Mouse (Mus musculus) layer of hippocampus, adult 9-10 months (tissue): ENCODE data around the gene Wscd1.
A peak's percentile ranks its signal among the peaks of the same experiment; 100 is the strongest.

Experiments
- DNase-seq: peaks from one replicate; pipeline ENCODE4 v3.0.0; 2022; ENCODE audit warnings: low spot score

Wscd1 gene

DNA sequence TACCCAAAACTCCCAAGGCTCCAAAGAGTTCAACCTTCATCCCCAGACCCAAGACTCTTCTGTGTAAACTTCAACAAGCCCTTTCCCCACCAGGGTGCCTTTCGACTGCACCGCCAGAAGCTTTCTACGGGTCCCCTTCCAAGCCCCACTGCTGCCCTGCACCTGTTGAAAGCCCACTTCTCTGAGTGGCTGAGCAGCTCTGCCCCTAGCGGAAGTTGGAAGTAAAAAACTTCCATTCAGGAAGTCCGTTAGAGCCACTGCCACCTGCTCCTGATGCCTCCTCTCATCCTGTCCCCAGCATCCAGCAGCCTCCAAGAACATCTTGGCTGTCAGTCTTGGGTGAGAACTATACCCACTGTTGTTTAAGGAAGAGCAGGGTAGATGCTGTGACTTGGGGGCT is at the start of gene Wscd1:
Gene Wscd1 (plus strand): TSS at position 250 of the 400 bp plus-strand sequence.
- no peak for DNase-seq

DNA sequence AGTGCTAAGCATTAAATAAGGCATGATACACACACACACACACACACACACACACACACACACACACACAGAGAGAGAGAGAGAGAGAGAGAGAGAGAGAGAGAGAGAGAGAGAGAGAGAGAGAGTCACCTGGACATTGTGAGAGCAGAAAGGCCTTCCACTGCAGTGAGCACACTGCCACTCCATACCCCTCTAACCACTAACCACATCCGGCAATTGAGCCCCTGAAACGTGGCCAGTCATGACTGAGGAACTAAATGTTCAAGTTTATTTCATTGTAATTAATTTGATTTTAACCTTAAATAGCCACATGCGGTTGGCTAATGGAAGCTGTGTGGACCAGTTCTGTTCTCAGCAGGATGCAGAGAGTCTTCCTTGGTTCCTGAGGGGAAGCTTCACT is 21.7 kb upstream of the Wscd1 start:
- no peak for DNase-seq

DNA sequence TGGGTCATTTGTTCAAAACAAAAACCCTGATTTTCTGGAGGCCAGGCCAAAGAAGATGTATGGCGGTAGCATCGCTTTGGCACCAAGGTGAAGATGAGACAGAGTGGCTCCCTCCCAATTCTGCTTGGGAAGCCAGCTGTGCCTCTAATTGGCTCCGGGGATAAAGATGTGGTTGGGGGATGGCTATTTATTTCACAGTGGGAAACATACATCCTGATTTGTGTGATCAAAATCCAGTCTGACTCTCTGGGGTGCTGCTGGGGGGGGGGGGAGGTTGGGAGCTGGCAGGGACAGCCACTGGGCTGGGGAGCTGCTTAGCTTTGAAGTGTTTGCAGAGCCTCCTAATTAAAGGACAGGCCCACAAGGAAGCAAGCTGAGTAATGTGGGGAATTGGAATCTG is 20.4 kb upstream of the Wscd1 start:
- no peak for DNase-seq

DNA sequence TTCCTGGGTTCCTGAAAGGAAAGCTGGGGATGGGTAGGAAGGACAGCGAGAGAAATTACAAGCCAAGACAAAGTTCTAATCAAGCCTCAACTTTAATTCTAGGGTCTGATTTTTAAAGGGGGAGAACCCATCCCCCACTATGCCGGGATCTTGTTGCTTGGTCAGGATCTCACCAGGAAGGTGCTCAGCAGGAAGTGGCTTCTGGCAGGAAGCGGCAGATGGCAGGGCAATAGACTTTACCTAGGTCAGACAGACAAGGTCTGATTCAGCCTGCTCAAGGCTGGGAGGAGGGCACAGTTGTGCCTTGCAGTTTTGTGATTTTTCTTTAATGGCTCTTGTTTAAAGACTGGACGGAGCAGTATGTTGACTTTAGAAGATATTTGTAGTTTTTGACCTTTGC is 15.9 kb upstream of the Wscd1 start:
- no peak for DNase-seq

- no peak for DNase-seq
Observed at GRCm38 (mm10) chr11:71737106-71737505, 12.6 kb upstream of the Wscd1 start.

DNA sequence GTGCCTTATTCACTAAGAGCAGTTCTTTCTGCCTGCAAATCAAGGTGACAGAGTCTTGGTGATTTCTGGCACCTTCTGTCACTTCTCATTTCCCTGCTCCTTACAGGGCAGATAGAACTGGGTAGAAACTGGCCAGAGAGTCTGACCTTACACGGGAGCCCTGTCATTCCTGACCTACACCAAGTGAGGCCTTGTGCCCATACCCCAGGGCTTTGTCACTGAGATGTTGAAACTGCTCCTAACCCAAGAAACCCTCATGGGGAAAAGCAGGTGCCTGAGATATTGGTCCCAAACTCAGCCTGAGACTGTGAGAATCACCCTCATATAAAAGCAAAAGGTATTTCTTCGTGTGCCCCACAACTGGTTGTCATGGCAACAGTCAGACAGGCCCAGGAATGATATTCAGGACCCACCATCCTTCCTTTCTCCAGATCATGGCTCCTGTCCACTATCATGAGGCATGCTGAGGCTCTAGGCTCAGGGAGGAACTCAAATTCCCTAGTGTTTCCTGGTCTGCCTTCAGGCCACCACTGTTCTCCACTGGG is 11.1 kb upstream of the Wscd1 start:
- no peak for DNase-seq

DNA sequence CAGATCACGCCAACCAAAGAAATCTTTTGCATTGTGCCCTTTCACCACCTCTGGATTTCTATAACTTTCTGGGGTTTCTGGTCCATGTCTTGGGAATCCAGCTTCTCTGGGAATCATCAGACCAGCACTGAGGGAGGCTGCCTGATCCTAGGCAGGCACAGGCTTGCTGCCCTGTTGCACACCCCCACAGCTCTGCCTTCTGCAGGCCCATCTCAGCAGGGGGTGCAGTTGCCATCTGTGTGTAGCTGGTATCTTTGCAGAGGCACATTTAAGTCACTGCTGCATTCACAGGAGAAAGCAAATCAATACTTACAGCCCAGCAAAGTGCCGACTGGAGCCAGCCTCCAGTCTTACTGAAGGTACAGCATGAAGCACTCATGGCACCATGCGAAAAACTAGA is 3.8 kb upstream of the Wscd1 start:
- DNase-seq, result no peak

GRCm38 (mm10) chr11:71747719-71748118 is 2.0 kb upstream of the Wscd1 start:
- no peak for DNase-seq

DNA sequence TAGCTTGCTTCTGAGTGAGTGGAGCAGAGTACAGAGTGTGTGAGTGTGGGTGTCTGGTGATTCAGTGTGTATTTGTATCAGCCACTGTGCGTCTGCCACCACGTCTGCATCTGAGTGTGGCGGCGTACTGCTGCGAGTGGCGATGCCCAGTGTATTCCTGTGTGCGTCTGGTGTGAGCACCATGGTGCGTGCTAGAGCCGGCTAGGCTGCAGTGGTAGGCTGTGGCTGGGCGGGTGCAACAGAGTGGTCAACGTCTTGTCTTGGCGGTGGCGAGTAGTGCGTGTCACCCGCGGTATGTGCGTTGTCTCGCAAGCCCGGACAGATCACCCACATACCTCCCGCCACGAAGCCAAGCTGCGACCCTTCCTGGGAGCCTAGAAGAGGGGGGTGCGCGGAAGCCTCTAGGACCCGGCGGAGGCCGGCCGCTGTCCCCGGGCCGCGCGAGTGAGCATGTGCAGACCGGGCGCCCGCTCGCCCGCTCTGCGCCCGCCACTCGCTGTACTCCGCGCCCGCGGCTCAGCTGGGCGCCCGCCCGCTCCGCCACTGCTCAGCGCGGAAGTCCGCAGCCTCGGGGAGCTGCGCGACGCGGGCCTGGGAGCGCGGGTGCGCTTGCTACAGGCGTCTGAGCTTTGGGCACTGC is 934 bp downstream of the Wscd1 start:
- DNase-seq, result peak; percentile 62

- no peak for DNase-seq
Observed at GRCm38 (mm10) chr11:71751174-71751611, 1.5 kb downstream of the Wscd1 start.

DNA sequence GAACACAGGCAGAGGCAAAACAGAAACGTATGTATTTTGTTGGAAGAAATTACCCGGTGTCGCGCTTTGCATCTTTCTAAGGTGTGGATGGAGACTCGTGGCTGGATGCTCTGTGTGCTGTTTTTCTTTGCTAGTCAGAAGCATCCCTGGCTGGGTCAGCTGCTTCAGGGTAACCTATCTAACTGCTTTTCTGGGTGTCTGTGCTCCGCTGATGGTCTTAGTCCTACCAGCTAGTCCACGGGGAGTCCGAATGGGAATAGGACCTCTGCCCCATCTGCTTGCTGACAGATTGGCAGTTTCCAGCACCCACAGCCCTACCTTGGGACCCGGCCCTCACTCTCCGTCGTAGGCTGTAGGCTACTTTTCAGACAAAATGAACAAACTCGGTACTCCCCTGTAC is 2.0 kb downstream of the Wscd1 start:
- no peak for DNase-seq

DNA sequence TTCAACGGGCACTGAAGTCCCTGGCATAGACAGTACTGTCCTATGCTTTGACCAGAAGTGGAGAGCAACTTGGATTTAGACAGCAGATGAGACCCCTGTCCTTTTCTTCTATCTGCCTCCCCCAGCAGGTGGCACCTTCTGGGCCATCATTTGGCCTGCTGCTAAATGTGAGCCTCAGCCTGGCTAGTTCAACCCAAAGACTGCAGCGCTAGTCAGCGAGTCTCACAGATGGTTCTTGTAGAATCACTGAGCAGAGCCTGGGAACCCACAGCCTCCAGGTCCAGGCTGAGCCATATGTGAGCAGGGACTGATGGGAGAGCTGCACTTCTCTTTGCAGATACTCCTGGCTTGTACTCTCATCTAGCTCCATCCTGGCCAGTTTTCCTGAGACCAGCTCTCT is 2.9 kb downstream of the Wscd1 start:
- DNase-seq, result no peak

DNA sequence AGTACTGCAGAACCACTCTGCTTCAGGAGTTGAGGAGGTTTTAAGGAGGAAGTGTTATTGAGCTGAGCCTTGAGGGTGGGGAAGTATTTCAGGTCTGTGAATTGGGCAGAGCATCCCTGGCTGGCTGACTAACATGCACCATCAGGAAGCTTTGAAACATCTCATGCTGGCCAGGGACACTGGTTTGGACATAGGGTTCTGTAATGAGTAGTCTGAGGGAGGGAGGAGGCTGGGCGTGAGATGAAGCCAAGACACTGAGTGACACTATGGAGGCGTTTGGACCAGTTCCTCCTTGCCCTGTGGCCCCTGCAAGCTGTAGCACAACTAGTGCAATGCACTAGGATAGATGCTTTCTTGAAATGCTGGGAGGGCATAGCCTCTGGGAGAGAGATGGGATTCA is 5.4 kb downstream of the Wscd1 start:
- DNase-seq, result no peak

DNA sequence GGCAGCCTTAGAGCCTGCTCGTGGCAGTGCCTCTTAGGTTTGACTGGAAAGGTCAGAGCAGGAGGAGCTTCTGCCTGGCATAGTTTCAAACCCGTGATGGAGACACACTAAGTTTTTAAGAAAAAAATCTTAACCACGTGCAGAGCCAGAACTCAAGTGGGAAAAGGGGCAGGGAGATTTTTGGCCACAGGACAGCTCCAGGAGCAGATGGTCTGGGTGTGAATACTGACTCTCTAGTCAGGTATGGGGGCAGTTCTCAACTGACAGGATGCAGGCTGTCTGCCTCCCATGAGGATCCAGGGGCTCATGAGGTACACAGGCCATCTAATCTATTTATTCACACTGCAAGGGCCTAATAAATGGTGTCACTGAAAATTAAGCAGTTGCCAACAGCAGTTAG is 6.6 kb downstream of the Wscd1 start:
- no peak for DNase-seq

DNA sequence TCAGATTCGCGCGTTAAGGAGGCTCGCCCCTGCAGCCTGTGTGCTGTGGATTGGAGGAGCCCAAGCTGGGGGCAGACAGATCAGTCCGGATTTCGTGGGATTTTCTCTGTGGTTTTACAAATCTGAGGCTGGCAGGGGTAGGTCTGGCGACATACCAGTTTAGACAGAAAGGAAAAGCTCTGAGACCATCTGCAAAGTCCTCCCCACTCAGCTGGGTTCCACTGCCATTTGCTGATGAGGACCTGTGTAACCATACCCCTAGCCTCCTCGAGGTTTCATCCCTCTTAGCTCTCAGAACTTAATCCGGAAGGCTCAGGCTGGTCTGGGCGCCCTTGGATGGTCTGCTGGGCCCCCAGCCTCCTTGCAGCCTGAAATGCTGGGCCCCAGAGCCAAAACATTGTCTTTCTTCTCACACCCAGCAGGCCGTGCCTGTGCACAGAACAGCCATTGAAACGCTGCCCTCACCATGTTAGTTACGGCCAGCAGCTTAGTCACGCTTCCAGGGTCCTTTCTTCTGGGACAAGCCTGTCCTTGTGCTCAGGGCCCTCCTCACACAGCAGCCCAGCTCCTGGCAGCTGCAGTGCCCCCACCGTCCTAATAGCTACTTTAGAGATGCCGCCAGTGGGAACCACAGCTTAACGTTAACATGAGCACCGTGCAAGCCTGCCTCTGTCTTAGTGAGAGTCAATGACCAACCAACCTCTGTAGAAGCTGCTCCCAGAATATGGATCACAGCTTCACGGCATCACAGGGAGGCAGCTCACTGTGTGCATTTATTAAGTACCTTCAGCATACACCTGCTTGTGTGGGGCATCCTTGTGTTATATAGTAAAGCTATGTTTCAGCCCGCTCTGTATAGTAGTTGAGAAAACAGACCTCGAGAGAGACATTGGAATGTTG is 8.7 kb downstream of the Wscd1 start:
- peak; percentile 45 for DNase-seq

- no peak for DNase-seq
Observed at GRCm38 (mm10) chr11:71760991-71761390, 11.3 kb downstream of the Wscd1 start.

- no peak for DNase-seq
Observed at GRCm38 (mm10) chr11:71763154-71763553, 13.4 kb downstream of the Wscd1 start.

DNA sequence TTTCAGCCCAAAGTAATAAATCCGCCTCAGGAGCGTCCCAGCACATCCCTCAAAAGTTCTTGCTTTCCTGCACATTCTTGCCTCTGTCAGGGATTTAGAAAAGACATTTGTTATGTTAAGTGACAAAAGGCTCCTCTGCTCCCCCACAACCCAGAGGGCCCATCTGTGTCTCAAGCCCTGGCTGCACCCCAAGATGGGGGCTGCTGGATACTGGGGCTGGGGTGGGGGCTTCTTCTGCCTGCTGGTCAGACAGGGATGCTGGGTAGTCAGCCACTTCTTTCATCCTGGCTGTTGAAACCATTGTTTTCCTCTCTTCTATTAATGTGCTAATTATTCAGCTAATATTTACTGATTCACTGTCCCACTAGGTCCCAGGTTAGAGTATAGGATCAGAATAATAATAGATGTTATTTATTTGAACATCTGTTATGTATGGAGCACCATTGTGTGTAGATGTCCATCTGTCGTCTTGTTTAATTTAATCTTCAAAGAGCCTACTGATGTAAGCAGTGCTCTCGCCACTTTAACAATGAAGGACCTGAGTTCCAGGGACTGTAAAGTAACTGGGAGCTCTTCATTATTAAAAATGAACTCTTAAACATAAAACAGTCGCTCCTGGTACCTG is 14.0 kb downstream of the Wscd1 start:
- no peak for DNase-seq

DNA sequence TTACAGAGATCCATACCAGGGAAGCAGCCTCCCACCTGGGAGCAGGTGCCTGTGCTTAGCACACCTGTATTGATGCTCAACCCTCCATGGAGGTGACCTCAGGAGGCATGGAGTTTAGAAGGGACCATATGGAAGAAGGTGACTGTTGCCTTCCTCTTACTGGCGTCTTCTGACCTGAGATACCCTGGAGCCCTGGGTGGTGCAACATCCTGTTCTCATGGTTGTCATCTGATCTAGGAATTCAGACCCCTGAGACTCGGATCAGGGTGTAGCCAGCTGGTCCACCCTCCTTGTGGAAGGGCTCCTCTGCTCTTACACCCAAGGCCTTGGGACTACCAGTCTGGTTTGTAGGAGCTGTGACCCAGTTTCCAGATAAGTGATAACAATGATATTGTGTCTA is 15.0 kb downstream of the Wscd1 start:
- DNase-seq, result no peak

DNA sequence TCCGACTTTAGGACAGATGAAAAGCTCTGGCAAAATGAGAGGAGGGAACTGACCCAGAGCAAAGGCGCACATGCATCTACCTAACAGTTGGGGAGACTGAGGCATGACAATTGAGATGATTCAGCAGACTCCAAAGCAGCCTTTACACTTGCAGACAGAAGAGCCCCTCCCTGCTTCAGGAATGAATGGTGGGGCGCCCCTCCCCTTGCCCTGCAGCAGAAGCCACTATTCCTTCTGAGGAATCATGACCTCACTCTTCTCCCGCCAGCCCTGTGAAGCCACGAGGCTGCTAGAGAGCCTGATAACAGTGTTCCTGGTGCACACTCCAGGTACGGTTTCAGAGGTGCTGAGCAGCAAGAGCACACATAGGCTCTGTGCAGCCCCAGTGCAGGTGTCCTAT is 15.6 kb downstream of the Wscd1 start:
- DNase-seq, result no peak

GRCm38 (mm10) chr11:71766380-71766779 is 16.7 kb downstream of the Wscd1 start:
- DNase-seq, result no peak

DNA sequence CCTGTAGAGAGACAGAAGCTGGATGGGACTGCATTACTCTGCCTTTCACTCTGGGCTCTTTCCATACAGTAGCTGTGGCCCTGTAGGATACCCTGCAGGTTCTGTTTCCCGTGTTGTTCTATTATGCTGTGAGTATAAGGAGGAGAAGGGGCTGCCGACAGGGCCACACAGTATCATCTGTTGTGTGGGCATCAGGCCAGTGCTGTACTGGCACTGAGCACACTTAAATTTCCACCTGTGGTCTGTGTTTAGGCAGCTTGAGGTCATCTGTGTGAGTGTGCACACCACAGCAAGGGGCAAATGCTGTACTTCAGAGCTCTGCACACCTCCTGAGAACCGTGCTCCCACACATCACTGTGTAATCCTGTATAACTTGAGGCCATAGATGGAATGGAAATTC is 18.0 kb downstream of the Wscd1 start:
- DNase-seq, result no peak

GRCm38 (mm10) chr11:71769744-71770143 is 20.0 kb downstream of the Wscd1 start:
- DNase-seq, result no peak
